Comparison of ENCODE assay signal across 8 mouse cellular contexts in genomic region chr4:135205711-135206600, GRCm38 (mm10).
DNase-seq lines count a peak whose midpoint lies in the region; ATAC-seq lines count a peak whose summit lies in the region.

No protein-coding gene starts in this region.

- H3K4me3 ChIP-seq in embryonic facial prominence, embryonic 15.5 days (replicated peaks): peak overlapping the region; percentile 39
- H3K4me3 ChIP-seq in heart, embryonic 11.5 days (ENCODE audit: low read depth, low read length): peak overlapping the region; percentile 32
- H3K4me3 ChIP-seq in kidney, embryonic 15.5 days (replicated peaks): peak overlapping the region; percentile 45

- 0 out of 2 replicates have a peak, but pooled peaks cover 5% of the 10 kb centered on the region for H3K9me3 ChIP-seq in embryonic facial prominence, embryonic 15.5 days (replicated peaks)
- peaks cover 2% of the 10 kb centered on the region; the same call in 1 of the 2 replicates for H3K9me3 ChIP-seq in heart, embryonic 11.5 days (replicated peaks; ENCODE audit: control insufficient read depth, low read length)
- H3K9me3 ChIP-seq in kidney, embryonic 15.5 days (replicated peaks): no peaks in the 10 kb centered on the region

- DNase-seq in 416B (ENCODE audit: low read depth) (peak; percentile 98), liver (peak; percentile 88)
- DNase-seq in adrenal gland, postnatal 4 days (ENCODE audit: low spot score in 2 of 2): peak; percentile 63 to 67
- peak; percentile 96 for DNase-seq in spleen, postnatal 36 days (ENCODE audit: low spot score in 2 of 2)

- peaks cover 23% of the 10 kb centered on the region for H3K4me1 ChIP-seq in embryonic facial prominence, embryonic 15.5 days
- peaks cover 8% of the 10 kb centered on the region; the same call in 1 of the 2 replicates for H3K4me1 ChIP-seq in heart, embryonic 11.5 days (ENCODE audit: control insufficient read depth, insufficient read depth, low read length)
- H3K4me1 ChIP-seq in kidney, embryonic 15.5 days: peaks cover 22% of the 10 kb centered on the region

- peaks cover 4% of the 10 kb centered on the region; the same call in 1 of the 2 replicates for H3K36me3 ChIP-seq in embryonic facial prominence, embryonic 15.5 days
- peaks cover 6% of the 10 kb centered on the region for H3K36me3 ChIP-seq in heart, embryonic 11.5 days (ENCODE audit: control insufficient read depth, insufficient read depth, low read length)
- peaks cover 7% of the 10 kb centered on the region; the same call in 1 of the 2 replicates for H3K36me3 ChIP-seq in kidney, embryonic 15.5 days

- WGBS in embryonic facial prominence, embryonic 15.5 days: 3% methylated on average over 47 of the region's 47 CpGs
- WGBS in heart, embryonic 11.5 days (ENCODE audit: insufficient replicate concordance): 2% methylated on average over 40 of the region's 47 CpGs
- WGBS in kidney, embryonic 15.5 days: 2% methylated on average over 46 of the region's 47 CpGs

- peak overlapping the region; percentile 80 for H3K4me2 ChIP-seq in embryonic facial prominence, embryonic 15.5 days (replicated peaks)
- H3K4me2 ChIP-seq in heart, embryonic 11.5 days: peak overlapping the region; percentile 67
- H3K4me2 ChIP-seq in kidney, embryonic 15.5 days: peak overlapping the region; percentile 88

- H3K9ac ChIP-seq in embryonic facial prominence, embryonic 15.5 days: 0 out of 2 replicates have a peak overlapping the region, but pooled peaks have one; percentile 16
- H3K9ac ChIP-seq in heart, embryonic 11.5 days (ENCODE audit: low read depth, low read length): peak overlapping the region; percentile 34; the same call in 1 of the 2 replicates
- H3K9ac ChIP-seq in kidney, embryonic 15.5 days: peak overlapping the region; percentile 42

- peaks cover 35% of the 10 kb centered on the region for H3K27me3 ChIP-seq in embryonic facial prominence, embryonic 15.5 days
- H3K27me3 ChIP-seq in heart, embryonic 11.5 days (ENCODE audit: control insufficient read depth, insufficient read depth, low read length): peaks cover 26% of the 10 kb centered on the region
- peaks cover 43% of the 10 kb centered on the region for H3K27me3 ChIP-seq in kidney, embryonic 15.5 days

- H3K27ac ChIP-seq in embryonic facial prominence, embryonic 15.5 days (replicated peaks): no peak overlapping the region
- no peak overlapping the region for H3K27ac ChIP-seq in heart, embryonic 11.5 days (ENCODE audit: low read depth, low read length)
- H3K27ac ChIP-seq in kidney, embryonic 15.5 days: no peak overlapping the region

- ATAC-seq in embryonic facial prominence, embryonic 15.5 days (ENCODE audit: insufficient number of reproducible peaks, low FRiP score, low TSS enrichment, low read depth): peak; percentile 69; the same call in 1 of the 2 replicates
- ATAC-seq in heart, embryonic 11.5 days (replicated peaks; ENCODE audit: insufficient number of reproducible peaks, low FRiP score, low TSS enrichment): no peak
- peak; percentile 61; the same call in 1 of the 2 replicates for ATAC-seq in kidney, embryonic 15.5 days (replicated peaks; ENCODE audit: low FRiP score)
- ATAC-seq in monocyte, adult 5-6 weeks (replicated peaks; ENCODE audit: insufficient number of reproducible peaks, low FRiP score, low TSS enrichment, poor library complexity, severe bottlenecking): peak; percentile 85
